Mouse (Mus musculus): ENCODE results near the gene Map3k19. TPM values are rescaled to one million over a fixed set of nuclear protein-coding genes. Genes with fewer than 3 reads are reported as not detected.

Map3k19 gene
- polyA plus RNA-seq, 2 experiments, result 0.02 TPM; not detected in 1

GRCm38 (mm10) chr1:127833714-127834113, 21.1 kb downstream of the Map3k19 start:
- H3K4me1 ChIP-seq (replicated peaks; ENCODE audit: control insufficient read depth in 2 of 2, insufficient read depth in 2 of 2, low read length in 1 of 2), result peaks cover 0 to 4% of the 10 kb centered on the region in 2 experiments; a peak in 1 of 4 replicates
- H3K9ac ChIP-seq (replicated peaks), result no peak overlapping the region
- DNase-seq (ENCODE audit: low read depth in 3 of 3, low spot score in 3 of 3) (no peak), ATAC-seq (ENCODE audit: insufficient read depth) (peak; percentile 56; the same call in 1 of the 2 replicates)
- H3K36me3 ChIP-seq (replicated peaks; ENCODE audit: control insufficient read depth, insufficient read depth, low read depth), result no peaks in the 10 kb centered on the region
- H3K4me2 ChIP-seq (ENCODE audit: low read depth), result no peak overlapping the region
- 14% methylated on average over 2 of the region's 2 CpGs for WGBS (ENCODE audit: insufficient replicate concordance)
- H3K27me3 ChIP-seq (ENCODE audit: control insufficient read depth, insufficient read depth, low read length), result no peaks in the 10 kb centered on the region
- TF ChIP-seq EP300 (IDR thresholded peaks at IDR 0.05; ENCODE audit: low read depth) (no peak), CTCF (IDR thresholded peaks at IDR 0.05; ENCODE audit: low read depth) (no peak)
- no peak overlapping the region for H3K4me3 ChIP-seq (ENCODE audit: insufficient read depth in 1 of 2, low read depth in 2 of 2, low read length in 2 of 2)
- no peak overlapping the region for H3K27ac ChIP-seq
- H3K9me3 ChIP-seq (ENCODE audit: control insufficient read depth, low read length), result no peaks in the 10 kb centered on the region

DNA sequence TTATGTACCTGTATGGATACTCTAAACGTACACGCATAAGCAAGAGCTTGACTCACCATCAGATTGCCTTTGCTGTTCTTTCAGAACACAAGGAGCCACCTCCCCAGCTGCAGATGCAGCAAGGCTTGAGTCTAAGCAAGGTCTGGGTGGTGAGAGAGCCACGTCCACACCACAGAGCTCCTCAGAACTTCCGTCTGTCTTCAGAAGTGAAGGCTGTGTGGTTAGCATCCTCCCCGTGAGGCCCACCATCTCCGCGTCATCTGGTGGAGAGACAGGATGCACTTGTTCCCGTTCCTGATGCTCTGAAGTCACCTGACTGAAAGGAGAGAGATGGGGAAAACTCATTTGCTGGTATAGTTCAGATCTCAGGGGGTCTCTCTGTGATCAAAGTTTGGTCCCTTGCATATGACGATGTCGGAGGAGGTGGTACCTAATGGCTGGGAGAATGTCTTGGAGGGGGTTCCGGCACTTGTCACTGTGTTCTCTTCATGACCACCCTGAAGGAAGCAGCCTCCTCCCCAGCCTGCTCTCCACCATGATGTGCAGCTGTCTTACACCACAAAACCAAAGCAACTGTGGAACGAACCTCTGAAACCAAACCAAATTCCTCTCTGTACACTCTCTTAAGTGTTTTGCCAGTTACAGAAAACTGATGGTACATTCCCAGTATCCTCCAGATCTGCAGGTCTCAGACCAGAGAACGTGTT, 24.5 kb downstream of the Map3k19 start:
- TF ChIP-seq EP300 (IDR thresholded peaks at IDR 0.05; ENCODE audit: low read depth) (no peak), CTCF (IDR thresholded peaks at IDR 0.05; ENCODE audit: low read depth) (no peak)
- WGBS (ENCODE audit: insufficient replicate concordance), result 40% methylated on average over 13 of the region's 13 CpGs
- no peak for ATAC-seq (ENCODE audit: insufficient read depth)
- H3K9ac ChIP-seq (replicated peaks), result no peak overlapping the region
- no peak overlapping the region for H3K4me3 ChIP-seq (ENCODE audit: insufficient read depth in 1 of 2, low read depth in 2 of 2, low read length in 2 of 2)
- DNase-seq (ENCODE audit: low read depth in 3 of 3, low spot score in 3 of 3), result no peak
- no peaks in the 10 kb centered on the region for H3K9me3 ChIP-seq (ENCODE audit: control insufficient read depth, low read length)
- H3K27ac ChIP-seq, result no peak overlapping the region
- no peak overlapping the region for H3K4me2 ChIP-seq (ENCODE audit: low read depth)
- no peaks in the 10 kb centered on the region for H3K27me3 ChIP-seq (ENCODE audit: control insufficient read depth, insufficient read depth, low read length)
- H3K36me3 ChIP-seq (replicated peaks; ENCODE audit: control insufficient read depth, insufficient read depth, low read depth), result no peaks in the 10 kb centered on the region
- peaks cover 0 to 4% of the 10 kb centered on the region in 2 experiments; a peak in 1 of 4 replicates for H3K4me1 ChIP-seq (replicated peaks; ENCODE audit: control insufficient read depth in 2 of 2, insufficient read depth in 2 of 2, low read length in 1 of 2)

DNA sequence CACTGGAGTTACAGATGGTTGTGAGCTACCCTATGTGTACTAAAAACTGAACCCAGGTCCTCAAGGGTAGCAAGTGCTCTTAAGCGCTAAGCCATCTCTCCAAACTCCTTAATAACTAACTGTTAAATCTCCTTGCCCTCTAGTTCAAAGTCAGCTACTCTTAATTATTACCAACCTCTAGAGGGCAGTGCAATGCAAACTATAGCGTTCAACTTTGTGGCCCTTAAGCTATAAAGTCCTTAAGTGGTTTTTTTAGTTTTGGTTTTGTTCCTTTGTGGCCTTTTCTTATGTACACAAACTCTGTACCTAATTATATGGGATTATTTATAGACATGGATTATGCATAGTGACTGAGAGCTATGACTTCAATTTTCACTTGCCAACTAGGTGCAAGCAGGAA, 27.5 kb downstream of the Map3k19 start:
- Histone ChIP-seq H3K4me2 (ENCODE audit: low read depth) (no peak overlapping the region), H3K9ac (replicated peaks) (no peak overlapping the region), H3K27me3 (ENCODE audit: control insufficient read depth, insufficient read depth, low read length) (no peaks in the 10 kb centered on the region), H3K36me3 (replicated peaks; ENCODE audit: control insufficient read depth, insufficient read depth, low read depth) (no peaks in the 10 kb centered on the region), H3K27ac (no peak overlapping the region), H3K9me3 (ENCODE audit: control insufficient read depth, low read length) (no peaks in the 10 kb centered on the region), H3K4me1 (replicated peaks; ENCODE audit: control insufficient read depth in 2 of 2, insufficient read depth in 2 of 2, low read length in 1 of 2) (no peaks in the 10 kb centered on the region), H3K4me3 (ENCODE audit: insufficient read depth in 1 of 2, low read depth in 2 of 2, low read length in 2 of 2) (no peak overlapping the region)
- WGBS (ENCODE audit: insufficient replicate concordance), result 17% methylated on average over 2 of the region's 2 CpGs
- ATAC-seq (ENCODE audit: insufficient read depth), result no peak
- no peak for TF ChIP-seq EP300 (IDR thresholded peaks at IDR 0.05; ENCODE audit: low read depth)
- TF ChIP-seq CTCF (IDR thresholded peaks at IDR 0.05; ENCODE audit: low read depth), result peak; percentile 55; the same call in 1 of the 2 replicates
- DNase-seq (ENCODE audit: low read depth in 3 of 3, low spot score in 3 of 3), result peak; percentile 31 to 41 (median 37)

GRCm38 (mm10) chr1:127816381-127816780, 38.5 kb downstream of the Map3k19 start:
- 0 out of 4 replicates have a peak, but pooled peaks cover 0 to 1% of the 10 kb centered on the region in 2 experiments for H3K4me1 ChIP-seq (replicated peaks; ENCODE audit: control insufficient read depth in 2 of 2, insufficient read depth in 2 of 2, low read length in 1 of 2)
- ATAC-seq (ENCODE audit: insufficient read depth), result no peak
- TF ChIP-seq EP300 (IDR thresholded peaks at IDR 0.05; ENCODE audit: low read depth), result no peak
- TF ChIP-seq CTCF (IDR thresholded peaks at IDR 0.05; ENCODE audit: low read depth), result no peak
- no peak overlapping the region for H3K9ac ChIP-seq (replicated peaks)
- no peak overlapping the region for H3K4me2 ChIP-seq (ENCODE audit: low read depth)
- H3K27ac ChIP-seq, result no peak overlapping the region
- no peak overlapping the region for H3K4me3 ChIP-seq (ENCODE audit: insufficient read depth in 1 of 2, low read depth in 2 of 2, low read length in 2 of 2)
- WGBS (ENCODE audit: insufficient replicate concordance), result 58% methylated on average over 6 of the region's 6 CpGs
- H3K9me3 ChIP-seq (ENCODE audit: control insufficient read depth, low read length), result no peaks in the 10 kb centered on the region
- DNase-seq (ENCODE audit: low read depth in 3 of 3, low spot score in 3 of 3), result no peak
- no peaks in the 10 kb centered on the region; the same call in 1 of the 2 replicates for H3K27me3 ChIP-seq (ENCODE audit: control insufficient read depth, insufficient read depth, low read length)
- H3K36me3 ChIP-seq (replicated peaks; ENCODE audit: control insufficient read depth, insufficient read depth, low read depth), result no peaks in the 10 kb centered on the region

- no peak overlapping the region for H3K4me2 ChIP-seq (ENCODE audit: low read depth)
- DNase-seq (ENCODE audit: low read depth in 3 of 3, low spot score in 3 of 3) (no peak), ATAC-seq (ENCODE audit: insufficient read depth) (no peak)
- H3K36me3 ChIP-seq (replicated peaks; ENCODE audit: control insufficient read depth, insufficient read depth, low read depth), result no peaks in the 10 kb centered on the region; the same call in 1 of the 2 replicates
- WGBS (ENCODE audit: insufficient replicate concordance), result 54% methylated on average over 7 of the region's 7 CpGs
- H3K9me3 ChIP-seq (ENCODE audit: control insufficient read depth, low read length), result no peaks in the 10 kb centered on the region
- H3K9ac ChIP-seq (replicated peaks), result no peak overlapping the region
- 0 out of 4 replicates have a peak, but pooled peaks cover 0 to 1% of the 10 kb centered on the region in 2 experiments for H3K4me1 ChIP-seq (replicated peaks; ENCODE audit: control insufficient read depth in 2 of 2, insufficient read depth in 2 of 2, low read length in 1 of 2)
- no peak for TF ChIP-seq CTCF (IDR thresholded peaks at IDR 0.05; ENCODE audit: low read depth)
- TF ChIP-seq EP300 (IDR thresholded peaks at IDR 0.05; ENCODE audit: low read depth), result no peak
- H3K27me3 ChIP-seq (ENCODE audit: control insufficient read depth, insufficient read depth, low read length), result no peaks in the 10 kb centered on the region; the same call in 1 of the 2 replicates
- H3K27ac ChIP-seq, result no peak overlapping the region
- no peak overlapping the region for H3K4me3 ChIP-seq (ENCODE audit: insufficient read depth in 1 of 2, low read depth in 2 of 2, low read length in 2 of 2)
These were observed 41.9 kb downstream of the Map3k19 start for GRCm38 (mm10) chr1:127812929-127813328.
